Mouse (Mus musculus): ENCODE results near the gene Naf1. TPM values are rescaled to one million over a fixed set of nuclear protein-coding genes. Genes with fewer than 3 reads are reported as not detected.

Naf1 gene
- polyA plus RNA-seq, 1 experiment from 2014 or later = 3.8 TPM

DNA sequence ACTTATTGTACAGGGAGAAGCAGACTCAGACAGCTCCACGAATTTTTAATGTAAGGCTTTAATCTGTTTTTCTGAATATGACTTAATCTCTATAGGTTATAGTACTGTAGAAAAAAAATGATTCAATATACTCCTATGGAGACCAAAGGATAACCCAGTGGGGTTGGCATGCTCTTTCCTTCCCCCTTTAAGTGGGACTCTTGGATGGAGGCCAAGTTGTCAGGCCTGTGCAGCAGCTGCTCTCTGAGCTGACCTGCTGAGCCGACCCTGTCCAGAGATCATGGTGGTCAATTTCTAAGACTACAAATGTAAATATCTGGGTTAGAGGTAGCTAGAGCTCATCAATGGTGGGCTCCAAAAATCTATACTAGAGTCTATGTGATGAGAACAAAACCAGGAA lies 45.0 kb downstream of the Naf1 start:
- DNase-seq (ENCODE audit: low spot score) = no peak
- H3K4me2 ChIP-seq (replicated peaks) = no peak overlapping the region

DNA sequence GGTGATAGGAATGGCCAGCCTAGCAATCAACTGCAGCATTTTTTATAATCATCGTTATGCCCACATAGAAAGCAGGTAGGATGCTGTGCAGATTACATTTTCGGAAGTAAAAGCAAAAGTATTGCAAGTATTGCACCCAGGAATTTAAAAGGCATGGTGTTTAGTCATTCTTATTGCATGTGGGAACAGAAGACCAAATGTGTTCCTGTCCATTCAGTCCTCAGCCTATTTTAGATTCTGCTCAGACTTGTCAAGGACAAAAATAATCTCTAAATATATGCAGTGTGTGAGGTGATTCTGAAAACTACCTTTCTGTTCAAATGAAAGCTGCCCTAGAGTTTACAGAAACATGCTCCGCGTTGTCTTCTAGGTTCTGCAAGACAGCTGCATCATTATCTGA lies 45.5 kb downstream of the Naf1 start:
- Histone ChIP-seq H3K9me3 (ENCODE audit: control insufficient read depth, low read length) (no peaks in the 10 kb centered on the region), H3K27ac (no peak overlapping the region), H3K4me2 (replicated peaks) (no peak overlapping the region), H3K9ac (no peak overlapping the region), H3K36me3 (replicated peaks; ENCODE audit: control insufficient read depth, insufficient read depth) (no peaks in the 10 kb centered on the region), H3K4me1 (replicated peaks; ENCODE audit: control insufficient read depth, insufficient read depth, low read length) (no peaks in the 10 kb centered on the region), H3K27me3 (ENCODE audit: control insufficient read depth, insufficient read depth, low read length) (no peaks in the 10 kb centered on the region), H3K4me3 (replicated peaks; ENCODE audit: low read length) (no peak overlapping the region)
- DNase-seq (ENCODE audit: low spot score) (no peak), ATAC-seq (ENCODE audit: low FRiP score) (no peak)
- 88% methylated on average over 4 of the region's 4 CpGs for WGBS

More for the DNA sequence above, 45.0 kb downstream of the Naf1 start:
- no peaks in the 10 kb centered on the region for H3K9me3 ChIP-seq (ENCODE audit: control insufficient read depth, low read length)
- H3K4me1 ChIP-seq (replicated peaks; ENCODE audit: control insufficient read depth, insufficient read depth, low read length) = no peaks in the 10 kb centered on the region
- H3K9ac ChIP-seq = no peak overlapping the region
- no peak overlapping the region for H3K27ac ChIP-seq
- H3K36me3 ChIP-seq (replicated peaks; ENCODE audit: control insufficient read depth, insufficient read depth) = no peaks in the 10 kb centered on the region
- ATAC-seq (ENCODE audit: low FRiP score) = no peak
- 71% methylated on average over 2 of the region's 2 CpGs for WGBS
- H3K4me3 ChIP-seq (replicated peaks; ENCODE audit: low read length) = no peak overlapping the region
- no peaks in the 10 kb centered on the region for H3K27me3 ChIP-seq (ENCODE audit: control insufficient read depth, insufficient read depth, low read length)

DNA sequence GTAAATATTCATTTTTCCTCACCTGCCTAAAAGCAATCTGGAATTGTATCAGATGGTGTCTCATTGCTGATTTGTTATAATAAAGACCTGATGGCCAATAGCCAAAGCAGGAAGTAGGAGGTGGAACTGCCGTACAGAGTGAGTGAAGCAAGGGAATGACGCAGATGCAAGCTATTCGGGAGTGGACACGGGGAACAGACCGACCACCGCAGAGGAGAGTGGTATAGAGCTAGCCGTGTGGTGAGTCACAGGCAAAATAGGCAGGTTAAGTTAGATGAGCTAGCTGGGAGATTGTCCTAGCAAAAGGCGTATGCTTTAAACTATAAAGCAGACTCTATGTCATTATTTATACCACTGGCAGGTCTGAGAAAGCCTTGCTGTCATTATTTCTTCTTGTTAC lies 46.1 kb downstream of the Naf1 start:
- no peaks in the 10 kb centered on the region for H3K36me3 ChIP-seq (replicated peaks; ENCODE audit: control insufficient read depth, insufficient read depth)
- no peaks in the 10 kb centered on the region for H3K27me3 ChIP-seq (ENCODE audit: control insufficient read depth, insufficient read depth, low read length)
- H3K9me3 ChIP-seq (ENCODE audit: control insufficient read depth, low read length) = no peaks in the 10 kb centered on the region
- H3K27ac ChIP-seq = no peak overlapping the region
- ATAC-seq (ENCODE audit: low FRiP score) (no peak), DNase-seq (ENCODE audit: low spot score) (no peak)
- H3K4me1 ChIP-seq (replicated peaks; ENCODE audit: control insufficient read depth, insufficient read depth, low read length) = 0 out of 2 replicates have a peak, but pooled peaks cover 5% of the 10 kb centered on the region
- H3K4me3 ChIP-seq (replicated peaks; ENCODE audit: low read length) = no peak overlapping the region
- no peak overlapping the region for H3K4me2 ChIP-seq (replicated peaks)
- WGBS = 84% methylated on average over 8 of the region's 8 CpGs
- no peak overlapping the region for H3K9ac ChIP-seq

DNA sequence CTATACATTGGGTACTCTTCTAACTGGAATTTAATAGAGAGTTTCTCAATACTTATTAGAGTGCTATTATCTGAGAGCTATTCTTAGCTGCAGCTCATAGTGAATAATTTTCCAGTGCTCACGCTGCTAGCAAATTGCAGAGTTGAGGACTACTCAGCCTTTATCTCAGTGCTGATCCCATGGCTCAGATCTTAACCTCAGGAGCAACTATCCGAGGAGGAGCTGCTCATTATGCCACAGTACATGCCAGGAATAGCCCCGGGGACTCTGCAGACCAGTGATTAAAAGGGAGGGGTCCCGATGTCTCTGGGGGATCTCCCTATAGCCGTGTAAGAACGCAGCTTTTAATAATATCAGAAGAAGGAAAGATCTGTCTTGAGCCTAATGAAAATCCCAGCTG lies 50.7 kb downstream of the Naf1 start:
- H3K4me3 ChIP-seq (replicated peaks; ENCODE audit: low read length) = no peak overlapping the region
- H3K36me3 ChIP-seq (replicated peaks; ENCODE audit: control insufficient read depth, insufficient read depth) = no peaks in the 10 kb centered on the region
- 0 out of 2 replicates have a peak, but pooled peaks cover 6% of the 10 kb centered on the region for H3K4me1 ChIP-seq (replicated peaks; ENCODE audit: control insufficient read depth, insufficient read depth, low read length)
- no peak overlapping the region for H3K9ac ChIP-seq
- WGBS = 22% methylated on average over 6 of the region's 6 CpGs
- H3K27me3 ChIP-seq (ENCODE audit: control insufficient read depth, insufficient read depth, low read length) = no peaks in the 10 kb centered on the region
- ATAC-seq (ENCODE audit: low FRiP score) (peak; percentile 64), DNase-seq (ENCODE audit: low spot score) (no peak)
- peak overlapping the region; percentile 17; the same call in 1 of the 2 replicates for H3K4me2 ChIP-seq (replicated peaks)
- peak overlapping the region; percentile 40; the same call in 1 of the 2 replicates for H3K27ac ChIP-seq
- no peaks in the 10 kb centered on the region for H3K9me3 ChIP-seq (ENCODE audit: control insufficient read depth, low read length)

DNA sequence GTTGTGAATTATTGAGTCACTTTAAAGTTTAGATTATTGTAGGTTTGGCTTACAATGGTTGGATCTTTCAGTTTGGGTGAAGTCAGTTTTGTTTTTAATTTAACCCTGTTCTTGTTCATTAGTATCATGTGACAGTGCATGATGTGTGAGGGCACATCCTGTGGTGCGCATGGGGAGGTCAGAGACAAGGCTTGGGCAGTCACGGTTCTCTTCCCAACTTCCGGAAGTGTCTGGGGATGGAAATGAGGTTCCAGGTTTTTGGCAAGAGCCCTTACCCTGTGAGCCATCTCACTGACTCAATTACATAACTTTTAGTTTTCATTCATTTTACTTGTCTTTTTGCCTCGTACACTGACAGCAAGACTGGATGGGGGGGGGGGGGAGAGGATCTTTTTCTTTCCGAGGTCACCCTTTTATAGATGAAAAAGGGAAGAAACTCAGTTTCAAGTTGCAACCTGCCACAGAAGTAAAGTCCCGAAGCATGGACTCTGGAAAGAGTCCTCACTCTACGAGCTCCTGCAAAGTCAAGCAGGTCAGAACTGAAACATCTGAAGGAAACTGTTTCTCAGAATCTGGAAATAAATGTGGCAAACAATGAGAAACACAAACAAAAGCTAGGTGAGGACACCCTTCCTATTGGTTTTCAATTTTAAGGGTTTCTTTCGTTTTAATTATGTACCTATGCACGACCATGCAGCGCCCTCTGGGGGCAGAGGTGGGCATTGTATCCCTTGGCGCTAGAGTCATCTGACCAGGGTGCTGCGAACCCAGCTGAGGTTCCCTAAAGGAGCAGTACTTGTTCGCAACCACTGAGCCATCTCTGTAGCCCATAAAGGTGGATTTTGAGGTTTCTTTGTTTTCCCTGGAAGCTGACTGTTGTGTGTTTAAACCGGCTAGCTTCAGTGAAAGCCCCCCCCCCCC lies 53.9 kb downstream of the Naf1 start:
- Histone ChIP-seq H3K27ac (no peak overlapping the region), H3K9me3 (ENCODE audit: control insufficient read depth, low read length) (no peaks in the 10 kb centered on the region), H3K4me2 (replicated peaks) (no peak overlapping the region), H3K4me3 (replicated peaks; ENCODE audit: low read length) (no peak overlapping the region), H3K4me1 (replicated peaks; ENCODE audit: control insufficient read depth, insufficient read depth, low read length) (0 out of 2 replicates have a peak, but pooled peaks cover 6% of the 10 kb centered on the region), H3K27me3 (ENCODE audit: control insufficient read depth, insufficient read depth, low read length) (no peaks in the 10 kb centered on the region), H3K36me3 (replicated peaks; ENCODE audit: control insufficient read depth, insufficient read depth) (no peaks in the 10 kb centered on the region), H3K9ac (no peak overlapping the region)
- ATAC-seq (ENCODE audit: low FRiP score) = no peak
- WGBS = 68% methylated on average over 14 of the region's 14 CpGs
- DNase-seq (ENCODE audit: low spot score) = no peak

DNA sequence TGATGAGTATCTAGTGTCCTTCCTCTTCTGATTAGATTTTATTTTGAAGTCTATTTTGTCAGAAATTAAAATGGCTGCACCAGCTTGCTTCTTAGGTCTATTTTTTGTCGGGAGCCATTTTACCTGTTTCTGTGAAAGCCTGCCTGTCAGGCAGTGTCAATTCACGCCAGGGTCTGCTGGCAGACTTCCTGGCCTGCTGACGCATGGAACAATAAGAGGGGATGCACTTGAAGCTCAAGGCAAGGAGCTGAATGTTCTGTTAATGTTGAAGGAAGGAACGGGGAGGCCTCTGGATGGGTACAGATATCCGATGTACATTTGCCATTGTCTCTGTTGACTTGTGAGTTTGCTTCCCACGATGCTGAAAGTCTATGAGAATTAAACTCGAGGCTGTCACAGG lies 56.0 kb downstream of the Naf1 start:
- no peak overlapping the region for H3K4me3 ChIP-seq (replicated peaks; ENCODE audit: low read length)
- H3K27me3 ChIP-seq (ENCODE audit: control insufficient read depth, insufficient read depth, low read length) = no peaks in the 10 kb centered on the region
- no peaks in the 10 kb centered on the region for H3K9me3 ChIP-seq (ENCODE audit: control insufficient read depth, low read length)
- WGBS = 63% methylated on average over 7 of the region's 7 CpGs
- H3K4me2 ChIP-seq (replicated peaks) = no peak overlapping the region
- DNase-seq (ENCODE audit: low spot score) (no peak), ATAC-seq (ENCODE audit: low FRiP score) (no peak)
- H3K9ac ChIP-seq = no peak overlapping the region
- H3K4me1 ChIP-seq (replicated peaks; ENCODE audit: control insufficient read depth, insufficient read depth, low read length) = 0 out of 2 replicates have a peak, but pooled peaks cover 1% of the 10 kb centered on the region
- H3K27ac ChIP-seq = no peak overlapping the region
- H3K36me3 ChIP-seq (replicated peaks; ENCODE audit: control insufficient read depth, insufficient read depth) = no peaks in the 10 kb centered on the region

DNA sequence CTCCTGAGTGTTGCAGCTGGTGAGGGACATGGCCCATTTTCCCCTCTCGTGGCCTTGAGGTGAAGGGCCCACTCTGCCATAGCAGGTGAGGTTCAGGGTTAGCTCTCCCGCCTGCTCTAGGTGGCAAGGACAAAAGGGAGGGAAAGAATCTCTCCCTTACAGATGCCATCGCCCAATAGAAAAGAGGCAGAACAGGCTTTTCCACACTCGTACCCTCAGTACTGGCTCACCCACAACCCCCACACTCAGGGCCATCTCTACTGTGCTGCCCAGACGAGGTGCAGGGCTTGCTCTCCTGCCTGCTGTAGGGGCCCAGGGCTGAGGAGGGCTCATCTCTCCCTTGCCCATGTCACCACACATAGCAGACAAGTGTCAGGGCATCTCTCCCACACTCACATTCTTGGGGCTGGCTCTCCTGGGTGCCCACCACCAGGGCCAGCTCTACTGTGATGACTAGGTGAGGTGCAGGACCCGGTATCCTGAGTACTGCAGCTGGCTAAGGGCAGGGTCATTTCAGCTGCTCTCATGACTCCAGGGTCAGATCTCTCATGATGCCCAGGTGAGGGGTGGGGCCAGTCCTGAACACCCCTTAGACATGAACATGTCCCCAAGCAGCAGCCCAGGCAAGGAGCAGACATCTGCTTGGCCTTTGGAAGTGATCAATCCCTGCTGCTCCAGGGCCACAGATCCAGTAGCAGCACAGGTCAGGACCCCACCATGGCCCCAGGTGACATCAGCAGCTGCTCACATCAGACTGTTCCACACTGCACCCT lies 57.9 kb downstream of the Naf1 start:
- no peaks in the 10 kb centered on the region for H3K4me1 ChIP-seq (replicated peaks; ENCODE audit: control insufficient read depth, insufficient read depth, low read length)
- no peak overlapping the region for H3K9ac ChIP-seq
- H3K27me3 ChIP-seq (ENCODE audit: control insufficient read depth, insufficient read depth, low read length) = no peaks in the 10 kb centered on the region
- no peaks in the 10 kb centered on the region for H3K9me3 ChIP-seq (ENCODE audit: control insufficient read depth, low read length)
- ATAC-seq (ENCODE audit: low FRiP score) (peak; percentile 34; the same call in 1 of the 2 replicates), DNase-seq (ENCODE audit: low spot score) (no peak)
- no peak overlapping the region for H3K4me3 ChIP-seq (replicated peaks; ENCODE audit: low read length)
- no peak overlapping the region for H3K27ac ChIP-seq
- no peak overlapping the region for H3K4me2 ChIP-seq (replicated peaks)
- H3K36me3 ChIP-seq (replicated peaks; ENCODE audit: control insufficient read depth, insufficient read depth) = no peaks in the 10 kb centered on the region
- WGBS = 71% methylated on average over 6 of the region's 6 CpGs

DNA sequence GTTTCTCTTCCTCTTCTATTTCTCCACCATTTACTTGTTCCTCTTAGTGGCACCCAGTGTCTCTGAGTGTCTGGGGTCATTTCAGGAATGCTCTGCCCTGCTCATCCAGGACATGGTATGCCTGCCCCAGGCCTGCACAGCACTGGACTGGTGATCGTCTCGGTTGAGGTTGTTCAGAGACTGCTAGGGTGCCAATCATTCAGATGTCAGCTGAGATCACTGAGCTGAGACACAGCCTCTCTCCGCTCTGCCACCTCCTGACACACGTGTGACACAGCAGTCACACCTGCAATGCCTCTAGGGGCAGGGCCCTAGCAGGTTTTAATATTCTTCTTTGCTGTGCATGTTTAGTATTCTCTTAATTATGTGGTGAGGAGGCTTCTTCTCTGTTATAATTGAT lies 58.5 kb downstream of the Naf1 start:
- Histone ChIP-seq H3K4me1 (replicated peaks; ENCODE audit: control insufficient read depth, insufficient read depth, low read length) (no peaks in the 10 kb centered on the region), H3K4me2 (replicated peaks) (no peak overlapping the region), H3K9ac (no peak overlapping the region), H3K4me3 (replicated peaks; ENCODE audit: low read length) (no peak overlapping the region), H3K36me3 (replicated peaks; ENCODE audit: control insufficient read depth, insufficient read depth) (no peaks in the 10 kb centered on the region), H3K27ac (no peak overlapping the region), H3K27me3 (ENCODE audit: control insufficient read depth, insufficient read depth, low read length) (no peaks in the 10 kb centered on the region), H3K9me3 (ENCODE audit: control insufficient read depth, low read length) (no peaks in the 10 kb centered on the region)
- no peak for DNase-seq (ENCODE audit: low spot score)
- 0 out of 2 replicates have a peak, but pooled peaks have one; percentile 31 for ATAC-seq (ENCODE audit: low FRiP score)
- WGBS = 73% methylated on average over 4 of the region's 4 CpGs

DNA sequence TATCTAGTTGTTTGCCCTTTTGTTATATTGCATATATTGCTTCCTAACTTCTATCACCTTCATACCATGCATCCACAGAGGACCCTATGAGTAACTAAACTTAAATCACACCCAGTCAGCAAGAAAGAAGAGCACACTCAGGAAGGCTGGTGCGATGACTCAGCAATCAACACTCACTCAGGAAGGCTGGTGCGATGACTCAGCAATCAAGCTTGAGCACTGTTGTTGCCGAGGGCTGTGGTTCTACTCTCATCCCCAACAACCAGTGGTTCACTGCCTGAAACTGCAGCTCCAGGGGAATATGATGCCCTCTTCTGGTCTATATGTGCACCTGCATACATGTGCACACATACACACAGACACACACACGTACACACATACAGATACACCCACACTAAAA lies 73.7 kb downstream of the Naf1 start:
- no peaks in the 10 kb centered on the region for H3K36me3 ChIP-seq (replicated peaks; ENCODE audit: control insufficient read depth, insufficient read depth)
- DNase-seq (ENCODE audit: low spot score) (no peak), ATAC-seq (ENCODE audit: low FRiP score) (no peak)
- H3K27ac ChIP-seq = no peak overlapping the region
- no peaks in the 10 kb centered on the region for H3K4me1 ChIP-seq (replicated peaks; ENCODE audit: control insufficient read depth, insufficient read depth, low read length)
- no peaks in the 10 kb centered on the region for H3K27me3 ChIP-seq (ENCODE audit: control insufficient read depth, insufficient read depth, low read length)
- H3K9ac ChIP-seq = no peak overlapping the region
- no peak overlapping the region for H3K4me2 ChIP-seq (replicated peaks)
- 91% methylated on average over 4 of the region's 4 CpGs for WGBS
- no peak overlapping the region for H3K4me3 ChIP-seq (replicated peaks; ENCODE audit: low read length)
- no peaks in the 10 kb centered on the region for H3K9me3 ChIP-seq (ENCODE audit: control insufficient read depth, low read length)

Data from hindbrain, embryonic 14.5 days (tissue).